Mouse (Mus musculus) common myeloid progenitor, adult 5-6 weeks (primary cell): ENCODE results near the gene Gm35134. TPM values are rescaled to one million over a fixed set of nuclear protein-coding genes. Genes with fewer than 3 reads are reported as not detected.
"Not testable (repeated sequence)": the region's sequence is repeated elsewhere in the genome, so short reads cannot be mapped to it uniquely, and the experiment has no call there.

ENCODE experiments used
- ATAC-seq: replicated peaks from 2 replicates; pipeline ENCODE4 v1.8.0; 2016; ENCODE audit warnings: low read depth, mild to moderate bottlenecking, moderate TSS enrichment, inconsistent platforms; ENCODE audit not compliant: poor library complexity, severe bottlenecking
- total RNA-seq: library from RNA; stranded (forward); fragments of 200-1000, 187-1606 nt; gene quantifications from 2 replicates; pipeline ENCODE4 v1.2.3, GENCODE M21; 2017

Gene Gm35134
- total RNA-seq = not detected in 2 replicates

- ATAC-seq = not testable (repeated sequence)
Observed at GRCm38 (mm10) chrY:19112707-19113106, at the start of gene Gm35134. Gm35134 (plus strand) TSS chrY:19113007.
